Mouse (Mus musculus): ENCODE results near the gene Il17re.

The Il17re gene

DNA sequence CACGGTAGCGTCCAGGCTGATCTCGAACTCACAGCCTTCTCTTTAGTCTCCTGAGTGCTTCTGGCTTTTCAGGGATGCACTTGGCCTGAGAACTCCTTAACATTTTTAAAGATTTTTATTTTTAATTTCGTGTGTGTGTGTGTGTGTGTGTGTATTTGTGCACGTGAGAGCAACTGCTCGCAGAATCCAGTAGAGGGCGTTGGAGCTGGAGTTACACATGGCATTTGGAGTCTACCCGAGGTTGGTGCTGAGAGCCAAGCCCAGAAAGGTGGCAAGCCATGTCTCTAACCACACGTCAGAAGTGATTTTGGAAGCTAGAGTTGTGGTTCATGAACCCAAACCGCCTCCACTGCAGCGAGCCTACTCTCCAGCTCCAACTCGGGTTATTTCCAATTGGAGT, 15.2 kb upstream of the Il17re start:
- no peak for DNase-seq (ENCODE audit: low spot score)

DNA sequence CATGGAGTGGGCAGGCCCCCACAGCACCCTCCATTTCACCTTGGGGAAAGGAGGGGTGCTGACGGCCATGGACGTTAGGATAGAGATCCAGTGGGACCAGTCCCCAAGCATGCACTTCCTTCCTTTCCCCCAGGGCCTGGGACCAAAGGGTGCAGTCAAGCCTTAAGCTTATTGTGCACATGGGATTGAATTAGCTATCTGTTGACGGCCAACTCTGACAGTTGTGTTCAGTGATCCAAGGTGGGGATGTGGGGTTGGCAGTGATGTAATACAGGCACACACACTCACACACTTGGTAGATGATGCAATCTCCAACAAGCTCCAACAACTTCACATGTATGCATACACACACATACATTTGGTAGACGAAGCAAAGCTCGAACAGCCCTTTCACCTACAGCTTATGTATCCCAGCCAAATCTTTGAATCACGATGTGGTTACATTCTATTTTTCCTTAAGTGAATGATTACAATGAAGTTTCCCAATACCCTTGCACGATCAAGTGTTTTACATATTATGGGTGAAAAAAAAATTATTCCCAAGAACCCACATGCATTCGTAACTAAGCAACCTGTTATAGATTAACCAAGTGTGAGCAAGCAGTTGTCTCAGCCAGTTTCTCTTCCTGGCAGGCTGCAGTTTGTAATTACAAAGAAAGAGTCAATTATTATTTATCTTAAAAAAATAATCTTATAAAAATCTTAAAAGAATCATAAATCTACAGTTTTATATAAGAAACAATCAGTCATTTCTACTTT, 13.9 kb upstream of the Il17re start:
- DNase-seq (ENCODE audit: low spot score), result no peak

DNA sequence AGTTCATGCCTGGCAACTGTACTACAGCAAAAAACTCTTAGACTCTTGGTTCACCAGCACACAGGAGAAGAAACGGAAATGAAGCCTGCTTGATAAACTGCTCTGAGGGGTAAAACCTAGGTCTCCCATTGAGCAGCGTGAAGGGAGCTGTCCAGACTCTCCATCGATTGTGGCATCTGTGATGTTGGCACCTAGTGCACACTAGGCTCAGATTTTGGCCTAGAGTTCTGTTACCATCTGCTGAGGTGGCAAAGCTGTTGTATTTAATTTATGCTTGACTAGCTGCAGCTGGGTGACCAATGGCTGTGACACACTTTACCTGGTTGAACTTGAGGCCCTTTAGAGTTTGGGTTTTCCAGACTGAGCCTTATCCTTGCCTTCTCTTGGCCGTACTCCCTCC, 10.6 kb upstream of the Il17re start:
- DNase-seq (ENCODE audit: low spot score), result no peak

DNA sequence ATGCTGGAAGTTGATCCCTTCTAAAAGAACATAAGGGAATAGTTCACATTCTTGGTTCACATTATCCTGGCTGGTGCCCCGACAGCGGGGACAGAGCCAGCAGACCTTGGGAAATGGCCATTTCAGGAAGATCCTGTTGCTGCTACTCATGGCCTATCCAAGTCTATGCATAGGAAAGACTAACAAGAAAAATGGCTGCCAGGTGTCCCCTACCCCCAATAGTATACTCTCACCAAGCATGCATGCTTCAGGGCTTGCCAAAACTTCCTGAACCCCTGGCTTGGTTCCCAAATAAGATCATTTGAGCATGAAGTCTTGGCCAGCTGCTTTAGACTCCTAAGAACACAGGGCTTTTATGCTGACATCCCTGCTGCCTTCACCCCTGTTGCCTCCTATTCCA, 6.4 kb upstream of the Il17re start:
- DNase-seq (ENCODE audit: low spot score), result no peak

DNA sequence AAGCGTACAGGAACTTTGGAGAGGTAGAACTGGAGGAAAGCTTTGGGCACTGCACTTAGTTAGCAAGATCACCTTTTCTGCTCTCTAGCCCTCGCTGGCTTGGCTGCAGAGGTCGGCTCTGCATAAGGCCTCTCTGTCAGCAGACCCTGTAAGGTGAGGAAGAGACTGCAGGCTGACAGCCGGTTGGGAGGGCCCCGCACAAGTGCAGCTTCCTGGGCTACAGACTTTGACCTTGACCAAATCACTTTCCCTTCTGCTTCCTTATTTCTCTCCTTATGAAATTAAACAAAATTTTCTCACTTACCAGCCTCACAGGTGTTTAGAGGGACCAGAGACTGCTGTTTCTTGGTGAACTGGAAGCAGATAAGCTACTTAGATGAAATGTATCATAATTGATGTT, 3.3 kb upstream of the Il17re start:
- no peak for DNase-seq (ENCODE audit: low spot score)

DNA sequence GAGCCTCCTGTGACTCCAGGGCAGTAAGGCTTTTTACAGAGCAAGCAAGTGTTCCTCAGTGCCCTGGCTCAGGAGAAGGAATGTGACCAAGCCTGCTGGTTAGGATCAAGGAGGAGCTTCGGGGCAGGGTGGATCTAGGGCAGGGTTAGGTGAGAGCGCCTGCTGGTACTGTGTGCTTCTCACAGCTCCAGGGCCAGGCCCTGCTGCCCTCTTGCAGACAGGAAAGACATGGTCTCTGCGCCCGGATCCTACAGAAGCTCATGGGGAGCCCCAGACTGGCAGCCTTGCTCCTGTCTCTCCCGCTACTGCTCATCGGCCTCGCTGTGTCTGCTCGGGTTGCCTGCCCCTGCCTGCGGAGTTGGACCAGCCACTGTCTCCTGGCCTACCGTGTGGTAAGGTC, 351 bp downstream of the Il17re start:
- DNase-seq (ENCODE audit: low spot score), result peak; percentile 29

DNA sequence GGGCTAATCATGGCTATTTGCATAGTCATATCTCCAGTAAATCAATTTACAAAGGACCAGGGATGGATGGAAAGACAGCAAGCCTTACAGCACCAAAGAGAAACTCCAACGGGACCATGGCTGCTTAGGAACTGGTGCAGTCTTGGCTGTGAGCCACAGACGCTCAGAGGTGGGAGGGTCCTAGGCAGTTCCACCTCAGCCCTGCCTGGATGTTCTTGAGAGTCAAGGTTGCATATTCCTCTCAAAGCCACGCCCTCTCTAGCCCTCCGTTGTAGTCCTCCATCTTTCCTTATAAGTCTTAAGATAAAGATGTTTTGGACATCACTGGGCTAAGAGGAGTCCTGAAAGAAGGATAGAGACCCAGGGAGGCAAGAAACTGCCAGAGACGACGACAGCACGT, 5.8 kb downstream of the Il17re start:
- DNase-seq (ENCODE audit: low spot score), result no peak

DNA sequence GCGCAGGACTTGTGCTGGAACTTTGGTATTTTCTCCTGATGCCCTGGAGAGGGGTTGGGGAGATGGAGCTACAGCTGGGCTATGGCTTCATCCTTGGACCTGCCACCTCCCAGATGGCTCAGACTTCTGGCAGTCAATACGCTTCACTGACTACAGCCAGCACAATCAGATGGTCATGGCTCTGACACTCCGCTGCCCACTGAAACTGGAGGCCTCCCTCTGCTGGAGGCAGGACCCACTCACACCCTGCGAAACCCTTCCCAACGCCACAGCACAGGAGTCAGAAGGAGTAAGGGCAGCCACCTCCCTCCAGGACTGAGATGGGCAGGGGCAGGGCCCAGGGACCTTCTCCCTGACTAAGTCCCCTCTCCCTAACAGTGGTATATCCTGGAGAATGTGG, 7.3 kb downstream of the Il17re start:
- DNase-seq (ENCODE audit: low spot score), result peak; percentile 35

DNA sequence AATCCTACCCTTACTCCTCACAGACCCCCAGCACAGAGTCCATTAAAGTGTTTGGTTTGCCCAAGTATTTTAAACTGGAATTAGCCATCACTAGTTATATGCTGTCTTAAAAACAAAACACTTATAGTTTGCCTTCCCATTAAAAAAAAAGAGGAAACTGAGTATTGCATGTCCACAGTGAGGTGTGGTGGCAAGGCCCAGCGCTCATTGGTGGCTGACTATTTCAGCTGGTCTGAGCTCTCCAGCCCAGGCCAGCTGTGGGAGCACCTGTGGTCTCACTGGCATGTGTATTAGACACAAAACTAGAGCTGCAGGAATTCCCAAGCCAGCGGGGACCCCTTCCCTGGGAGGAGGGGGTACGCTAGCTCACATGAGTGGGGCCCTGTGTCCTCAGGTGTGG, 10.2 kb downstream of the Il17re start:
- no peak for DNase-seq (ENCODE audit: low spot score)

DNA sequence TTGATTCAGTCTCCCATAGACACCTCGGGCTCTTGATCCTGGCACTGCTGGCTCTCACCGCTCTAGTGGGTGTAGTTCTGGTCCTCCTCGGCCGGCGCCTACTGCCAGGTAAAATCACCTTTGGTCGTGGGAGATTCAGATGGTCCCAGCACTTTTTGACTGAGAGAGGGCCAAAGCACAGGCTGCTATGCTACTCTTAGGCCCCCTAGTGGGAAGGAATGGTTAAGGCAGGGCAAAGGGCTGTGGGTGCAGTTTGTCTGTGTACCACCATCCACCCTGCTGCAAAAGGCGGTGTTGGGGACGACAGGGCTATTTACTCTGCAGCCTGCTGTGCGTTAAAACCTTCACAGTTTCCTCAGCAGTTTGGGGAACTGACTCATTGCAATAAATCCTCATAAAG, 10.7 kb downstream of the Il17re start:
- peak; percentile 87 for DNase-seq (ENCODE audit: low spot score)

DNA sequence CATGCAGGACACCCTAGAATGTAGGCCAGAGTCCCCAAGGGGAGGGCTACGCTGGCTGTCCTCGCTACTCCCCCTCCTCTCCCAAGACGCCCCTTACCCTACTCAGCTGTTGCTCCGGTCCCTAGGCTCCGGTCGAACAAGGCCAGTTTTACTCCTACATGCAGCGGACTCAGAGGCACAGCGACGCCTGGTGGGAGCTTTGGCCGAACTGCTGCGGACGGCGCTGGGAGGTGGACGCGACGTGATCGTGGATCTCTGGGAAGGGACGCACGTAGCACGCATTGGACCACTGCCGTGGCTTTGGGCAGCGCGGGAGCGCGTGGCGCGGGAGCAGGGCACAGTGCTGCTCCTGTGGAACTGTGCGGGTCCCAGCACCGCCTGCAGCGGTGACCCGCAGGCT, 11.1 kb downstream of the Il17re start:
- DNase-seq (ENCODE audit: low spot score), result peak; percentile 91

DNA sequence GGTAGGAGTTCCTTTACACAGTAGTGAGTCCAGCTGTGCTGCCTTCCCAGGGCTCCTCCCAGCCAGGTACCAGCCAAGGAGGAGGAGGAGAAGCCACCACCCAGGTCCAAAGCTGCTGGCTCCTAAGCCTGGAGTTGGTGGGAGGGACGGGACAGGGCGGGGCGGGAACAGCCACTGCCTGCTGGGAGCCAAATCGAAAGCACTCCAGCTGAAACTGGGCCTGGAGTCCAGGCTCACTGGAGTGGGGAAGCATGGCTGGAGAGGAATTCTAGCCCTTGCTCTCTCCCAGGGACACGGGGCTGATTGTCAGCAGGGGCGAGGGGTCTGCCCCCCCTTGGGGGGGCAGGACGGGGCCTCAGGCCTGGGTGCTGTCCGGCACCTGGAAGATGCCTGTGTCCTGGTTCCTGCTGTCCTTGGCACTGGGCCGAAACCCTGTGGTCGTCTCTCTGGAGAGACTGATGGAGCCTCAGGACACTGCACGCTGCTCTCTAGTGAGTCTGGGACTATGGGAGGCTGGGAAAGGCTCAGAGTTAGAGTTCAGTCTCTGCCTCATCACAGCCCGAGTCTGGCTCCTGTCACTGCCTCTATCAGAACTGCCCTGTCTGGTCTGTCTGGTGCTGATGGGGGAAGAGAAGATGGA, 13.1 kb downstream of the Il17re start, which contains the start of gene Il17rc:
Gene Il17rc, plus strand, starts transcription at position 131 of the 640 bp plus-strand sequence.
- no peak for DNase-seq (ENCODE audit: low spot score)

DNA sequence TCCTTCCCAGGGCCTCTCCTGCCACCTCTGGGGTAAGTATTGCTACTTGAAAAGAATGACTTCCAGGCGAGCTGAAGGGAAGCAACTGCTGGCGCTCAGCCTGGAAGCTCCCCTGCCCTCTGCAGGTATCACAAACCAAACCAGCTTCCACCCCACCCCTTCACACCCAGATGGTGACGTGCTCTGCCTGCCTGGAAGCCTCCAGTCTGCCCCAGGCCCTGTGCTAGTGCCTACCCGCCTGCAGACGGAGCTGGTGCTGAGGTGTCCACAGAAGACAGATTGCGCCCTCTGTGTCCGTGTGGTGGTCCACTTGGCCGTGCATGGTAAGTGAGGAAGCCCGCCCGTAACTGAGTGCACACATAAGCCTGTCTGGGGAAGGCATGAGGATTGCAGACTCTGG, 13.8 kb downstream of the Il17re start:
- no peak for DNase-seq (ENCODE audit: low spot score)

DNA sequence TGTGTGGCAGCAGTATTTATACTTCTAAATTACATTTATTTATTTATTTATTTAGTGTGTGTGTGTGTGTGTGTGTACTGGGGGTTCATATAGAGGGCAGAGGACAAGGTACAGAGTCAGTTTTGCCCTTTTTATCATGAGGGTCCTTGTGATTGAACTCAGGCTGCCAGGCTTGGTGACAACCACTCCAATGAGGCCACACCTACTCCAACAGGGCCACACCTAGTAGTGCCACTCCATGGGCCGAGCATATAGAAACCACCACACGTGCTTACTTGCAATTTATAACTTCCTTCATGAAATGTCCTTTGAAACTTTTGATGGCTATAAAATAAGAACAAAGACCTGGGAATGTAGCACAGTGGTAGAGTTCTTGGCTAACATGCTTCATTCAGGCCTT, 15.0 kb downstream of the Il17re start:
- no peak for DNase-seq (ENCODE audit: low spot score)

DNA sequence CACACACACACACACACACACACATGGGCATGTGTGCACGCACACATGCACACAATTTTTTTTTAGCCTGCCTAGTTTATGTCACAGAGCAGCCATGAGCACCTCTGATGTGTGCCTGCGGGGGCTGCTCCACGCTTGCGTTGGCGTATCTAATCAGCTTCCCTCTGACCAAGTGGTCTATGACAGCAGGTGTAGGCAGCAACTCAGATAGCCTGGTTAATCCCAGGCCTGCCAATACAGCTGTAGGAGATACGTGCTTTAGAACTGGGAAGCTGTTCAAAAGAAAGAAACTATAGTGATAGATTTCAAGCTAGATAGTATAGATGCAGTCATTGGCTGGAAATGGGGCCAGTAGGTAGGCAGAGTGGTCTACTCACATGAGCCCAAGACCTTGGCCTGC, 15.4 kb downstream of the Il17re start:
- no peak for DNase-seq (ENCODE audit: low spot score)

DNA sequence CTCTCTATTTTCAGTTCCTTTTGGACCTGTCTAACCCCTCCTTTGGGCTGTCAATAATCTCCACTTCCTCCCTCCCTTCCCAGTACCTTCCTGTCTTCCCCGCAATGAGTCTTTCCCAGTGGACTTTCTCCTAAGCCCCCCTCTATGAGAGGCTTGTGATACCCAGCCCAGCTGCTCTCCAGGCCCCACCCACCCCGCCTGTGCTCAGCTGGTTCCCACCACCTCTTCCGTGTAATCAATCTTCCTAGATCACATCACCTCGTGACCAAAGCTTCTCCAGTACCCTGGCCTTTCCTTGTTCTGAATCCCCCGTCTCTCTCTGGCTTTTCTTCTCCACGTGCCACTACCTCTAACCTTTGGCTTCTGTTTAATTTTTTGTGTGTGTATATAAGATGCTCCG, 19.1 kb downstream of the Il17re start:
- DNase-seq (ENCODE audit: low spot score), result no peak

DNA sequence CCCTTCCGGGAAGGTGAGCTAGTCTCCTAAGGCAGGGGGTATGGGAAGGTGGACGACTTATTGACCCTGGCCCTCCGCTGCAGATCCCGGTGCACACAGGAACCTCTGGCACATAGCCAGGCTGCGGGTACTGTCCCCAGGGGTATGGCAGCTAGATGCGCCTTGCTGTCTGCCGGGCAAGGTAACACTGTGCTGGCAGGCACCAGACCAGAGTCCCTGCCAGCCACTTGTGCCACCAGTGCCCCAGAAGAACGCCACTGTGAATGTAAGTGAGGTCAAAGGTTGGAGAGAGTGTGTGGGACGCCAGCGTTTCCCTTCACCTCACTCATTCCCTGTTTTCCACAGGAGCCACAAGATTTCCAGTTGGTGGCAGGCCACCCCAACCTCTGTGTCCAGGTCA, 20.6 kb downstream of the Il17re start:
- DNase-seq (ENCODE audit: low spot score), result no peak

DNA sequence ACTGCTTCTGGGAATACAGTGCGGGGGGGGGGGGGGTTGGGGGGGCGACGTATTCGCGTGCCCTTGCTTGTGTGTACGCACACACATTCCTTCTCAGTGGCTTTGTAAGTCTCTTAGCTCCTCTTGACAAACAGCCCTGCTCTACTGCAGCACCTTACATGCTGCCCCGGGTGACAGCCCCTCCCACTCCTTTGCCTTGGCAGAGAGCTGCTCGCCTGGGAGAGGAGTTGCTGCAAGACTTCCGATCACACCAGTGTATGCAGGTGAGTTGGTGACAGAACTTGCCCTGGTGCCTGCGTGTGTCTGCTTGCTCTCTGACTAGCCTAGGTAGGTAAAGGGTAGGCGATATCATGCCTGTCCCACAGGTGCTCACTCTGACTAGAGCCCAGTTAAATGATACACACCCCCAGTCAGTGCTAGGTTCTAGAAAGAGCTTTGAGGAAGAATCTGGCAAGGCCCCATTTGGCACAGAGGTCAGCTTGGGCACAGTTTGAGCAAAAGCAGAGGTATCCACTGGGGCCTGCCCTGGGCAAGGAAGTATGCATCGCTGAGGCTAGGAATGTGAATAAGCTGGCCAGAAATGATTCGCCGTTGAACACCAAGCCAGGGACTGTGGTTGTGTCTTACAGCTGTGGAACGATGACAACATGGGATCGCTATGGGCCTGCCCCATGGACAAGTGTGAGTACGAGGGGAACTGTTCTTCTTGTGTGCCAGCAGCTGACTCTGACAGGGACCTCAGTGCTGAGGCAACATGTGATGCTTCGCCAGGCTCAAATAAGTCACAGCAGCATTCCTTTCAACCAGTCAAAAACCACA, 22.5 kb downstream of the Il17re start:
- DNase-seq (ENCODE audit: low spot score), result no peak

DNA sequence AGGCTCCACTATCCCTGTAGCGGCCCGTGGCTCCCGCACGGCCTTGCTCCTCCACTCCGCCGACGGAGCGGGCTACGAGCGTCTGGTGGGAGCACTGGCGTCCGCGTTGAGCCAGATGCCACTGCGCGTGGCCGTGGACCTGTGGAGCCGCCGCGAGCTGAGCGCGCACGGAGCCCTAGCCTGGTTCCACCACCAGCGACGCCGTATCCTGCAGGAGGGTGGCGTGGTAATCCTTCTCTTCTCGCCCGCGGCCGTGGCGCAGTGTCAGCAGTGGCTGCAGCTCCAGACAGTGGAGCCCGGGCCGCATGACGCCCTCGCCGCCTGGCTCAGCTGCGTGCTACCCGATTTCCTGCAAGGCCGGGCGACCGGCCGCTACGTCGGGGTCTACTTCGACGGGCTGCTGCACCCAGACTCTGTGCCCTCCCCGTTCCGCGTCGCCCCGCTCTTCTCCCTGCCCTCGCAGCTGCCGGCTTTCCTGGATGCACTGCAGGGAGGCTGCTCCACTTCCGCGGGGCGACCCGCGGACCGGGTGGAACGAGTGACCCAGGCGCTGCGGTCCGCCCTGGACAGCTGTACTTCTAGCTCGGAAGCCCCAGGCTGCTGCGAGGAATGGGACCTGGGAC, 24.3 kb downstream of the Il17re start:
- DNase-seq (ENCODE audit: low spot score), result peak; percentile 43

DNA sequence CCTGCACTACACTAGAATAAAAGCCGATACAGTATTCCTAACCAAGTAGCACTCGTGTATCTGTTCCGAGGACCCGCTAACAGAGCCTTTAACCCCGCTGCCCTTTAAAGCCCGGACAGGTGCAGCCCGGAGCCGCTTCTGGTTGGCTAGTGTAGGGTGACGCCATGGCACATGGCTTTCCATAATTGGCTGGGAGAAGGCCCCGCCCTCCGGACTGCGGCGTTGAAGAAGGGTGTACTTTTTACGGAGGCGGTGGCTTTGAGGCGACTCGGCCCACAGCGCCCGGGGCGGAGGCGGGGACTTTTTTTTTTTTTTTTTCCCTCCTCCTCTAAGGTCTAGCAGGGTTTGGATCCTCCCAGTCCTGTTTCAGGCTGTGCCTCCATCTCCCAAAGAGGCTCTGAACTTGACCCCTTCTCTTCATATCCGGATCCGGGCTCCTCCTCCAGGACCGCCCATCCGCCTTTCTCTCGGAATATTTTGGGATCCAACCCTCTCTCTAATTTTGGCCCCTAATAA, 24.9 kb downstream of the Il17re start, which contains the start of gene Creld1:
Gene Creld1, plus strand, starts transcription at position 198 of the 516 bp plus-strand sequence.
- DNase-seq (ENCODE audit: low spot score), result peak; percentile 96

DNA sequence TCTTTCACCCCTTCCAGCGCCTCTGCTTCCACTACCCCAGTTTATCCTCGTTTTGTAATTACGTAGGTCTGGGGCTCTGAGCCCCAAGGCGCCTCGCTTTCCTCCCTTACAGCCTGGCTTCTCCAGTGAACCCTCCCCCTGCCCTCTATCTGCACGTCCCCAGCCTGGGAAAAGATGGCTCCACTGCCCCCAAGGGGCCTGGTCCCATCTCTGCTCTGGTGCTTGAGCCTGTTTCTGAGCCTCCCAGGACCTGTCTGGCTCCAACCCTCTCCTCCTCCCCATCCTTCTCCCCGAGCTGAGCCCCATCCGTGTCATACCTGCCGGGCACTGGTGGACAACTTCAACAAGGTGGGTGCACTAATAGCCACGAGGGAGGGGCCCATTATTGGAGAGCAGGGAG, 25.4 kb downstream of the Il17re start:
- peak; percentile 42 for DNase-seq (ENCODE audit: low spot score)

DNA sequence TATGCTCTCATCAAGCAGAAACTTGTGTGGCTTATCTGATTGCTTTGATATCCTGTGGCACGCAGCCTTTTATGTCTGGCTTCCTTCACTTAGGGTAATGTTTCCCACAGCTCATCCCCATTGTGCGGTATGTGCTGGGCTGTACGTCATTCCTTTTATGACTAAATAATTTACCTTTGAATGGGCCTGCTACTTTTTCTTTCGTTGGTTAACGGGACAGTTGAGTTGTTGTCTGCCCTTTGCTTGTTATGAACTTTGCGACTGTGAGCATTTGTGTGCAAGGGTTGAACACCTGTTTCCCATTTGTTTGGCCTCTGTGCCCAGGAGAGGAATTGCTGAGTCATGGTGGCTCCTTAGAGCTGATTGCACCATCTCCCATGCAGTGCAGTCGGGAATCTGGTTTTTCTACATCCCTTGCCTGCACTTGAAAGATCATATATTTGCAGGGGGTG, 28.9 kb downstream of the Il17re start:
- DNase-seq (ENCODE audit: low spot score), result peak; percentile 74

Measured in embryo, embryonic 10 days (tissue).